Mouse (Mus musculus): ENCODE results near the gene Nyap1.

Gene Nyap1

GRCm38 (mm10) chr5:137699080-137699479 is 42.3 kb downstream of the Nyap1 start:
- no peak for DNase-seq (ENCODE audit: low spot score in 2 of 2)

- no peak for DNase-seq (ENCODE audit: low spot score in 2 of 2)
Measured at GRCm38 (mm10) chr5:137695930-137696329, 45.5 kb downstream of the Nyap1 start.

- DNase-seq (ENCODE audit: low spot score in 2 of 2): no peak
Measured at GRCm38 (mm10) chr5:137694796-137695195, 46.6 kb downstream of the Nyap1 start.

GRCm38 (mm10) chr5:137691881-137692280 is 49.5 kb downstream of the Nyap1 start:
- no peak for DNase-seq (ENCODE audit: low spot score in 2 of 2)

- no peak for DNase-seq (ENCODE audit: low spot score in 2 of 2)
Measured at GRCm38 (mm10) chr5:137690531-137690930, 50.9 kb downstream of the Nyap1 start.

- DNase-seq (ENCODE audit: low spot score in 2 of 2): no peak
Measured at GRCm38 (mm10) chr5:137689974-137690373, 51.4 kb downstream of the Nyap1 start.

- no peak for DNase-seq (ENCODE audit: low spot score in 2 of 2)
Measured at GRCm38 (mm10) chr5:137686127-137686790, 55.1 kb downstream of the Nyap1 start.

GRCm38 (mm10) chr5:137685653-137686052 is 55.8 kb downstream of the Nyap1 start:
- DNase-seq (ENCODE audit: low spot score in 2 of 2): no peak

GRCm38 (mm10) chr5:137684294-137685123 is 56.9 kb downstream of the Nyap1 start, which contains the start of gene Agfg2:
Agfg2 (minus strand) TSS chr5:137684726.
- peak; percentile 98 to 99 for DNase-seq (ENCODE audit: low spot score in 2 of 2)

- peak in 1 of 2 experiments; percentile 36 for DNase-seq (ENCODE audit: low spot score in 2 of 2)
Measured at GRCm38 (mm10) chr5:137683388-137684293, 57.8 kb downstream of the Nyap1 start.

- DNase-seq (ENCODE audit: low spot score in 2 of 2): no peak
Measured at GRCm38 (mm10) chr5:137682526-137682925, 58.9 kb downstream of the Nyap1 start.

Data from right cerebral cortex, adult 2 months (tissue).